Mouse (Mus musculus) intestine, embryonic 14.5 days (tissue): ENCODE data around the gene Abhd5. TPM values are rescaled to one million over a fixed set of nuclear protein-coding genes. Genes with fewer than 3 reads are reported as not detected.

Source experiments
- ATAC-seq: fragments of 200-750 bp; cut with Nextera tagmentation; replicated peaks from 2 replicates; pipeline ENCODE4 v1.8.0; 2017; ENCODE audit warnings: low read depth, moderate number of reproducible peaks, moderate TSS enrichment, moderate library complexity; ENCODE audit not compliant: low FRiP score, low TSS enrichment
- DNase-seq: peaks from one replicate; pipeline ENCODE4 v3.0.0-alpha.2; 2018; ENCODE audit warnings: low spot score
- H3K27ac ChIP-seq: fragments of 300-500 bp; sonication (generic); 2 replicates; pipeline ENCODE4 v1.5.1; 2014; ENCODE audit warnings: low read depth, mild to moderate bottlenecking, control low read depth
- H3K27me3 ChIP-seq: fragments of 300-500 bp; sonication (generic); replicated peaks from 2 replicates; pipeline ENCODE4 v1.6.1; 2014; ENCODE audit warnings: low read length, control low read depth; ENCODE audit not compliant: control insufficient read depth, insufficient read depth
- H3K36me3 ChIP-seq: fragments of 300-500 bp; sonication (generic); 2 replicates; pipeline ENCODE4 v1.6.1; 2014; ENCODE audit warnings: low read length, control low read depth; ENCODE audit not compliant: control insufficient read depth, insufficient read depth
- H3K4me1 ChIP-seq: fragments of 300-500 bp; sonication (generic); replicated peaks from 2 replicates; pipeline ENCODE4 v1.6.1; 2014; ENCODE audit warnings: low read length, control low read depth, mixed read lengths; ENCODE audit not compliant: control insufficient read depth, insufficient read depth
- H3K4me2 ChIP-seq: fragments of 300-500 bp; sonication (generic); 2 replicates; pipeline ENCODE4 v1.6.1; 2014; ENCODE audit warnings: low read length
- H3K4me3 ChIP-seq: fragments of 300-500 bp; sonication (generic); 2 replicates; pipeline ENCODE4 v1.5.1; 2014; ENCODE audit warnings: low read depth, low read length, control low read depth, mixed read lengths
- H3K9ac ChIP-seq: fragments of 300-500 bp; sonication (generic); 2 replicates; pipeline ENCODE4 v1.6.1; 2014; ENCODE audit warnings: mild to moderate bottlenecking, low read length
- H3K9me3 ChIP-seq: fragments of 300-500 bp; sonication (generic); 2 replicates; pipeline ENCODE4 v1.6.1; 2016; ENCODE audit warnings: low read length, control low read depth; ENCODE audit not compliant: control insufficient read depth
- WGBS: fragments of 180-500 bp; shearing (Covaris S2); extraction: QIAGEN DNeasy Blood & Tissue Kit; methylation state at CpG from one replicate; pipeline ENCODE4 v1.1.7; 2014; 5-methylcytosine and 5-hydroxymethylcytosine counted together
- polyA plus RNA-seq: library from polyadenylated mRNA; unstranded; fragments of >200 nt; fragmentation: Nextera tagmentation; extraction: Ambion mirVana; gene quantifications from 2 replicates; pipeline ENCODE4 v1.2.1, GENCODE M21; 2014

Gene Abhd5
- polyA plus RNA-seq, 1 experiment from 2014 or later: 20.7 TPM

- H3K9ac ChIP-seq: no peak overlapping the region
- no peaks in the 10 kb centered on the region for H3K27me3 ChIP-seq
- 90% methylated on average over 6 of the region's 6 CpGs for WGBS
- no peaks in the 10 kb centered on the region for H3K4me1 ChIP-seq
- H3K9me3 ChIP-seq: no peaks in the 10 kb centered on the region
- DNase-seq: no peak
- no peak for ATAC-seq
- H3K4me2 ChIP-seq: no peak overlapping the region
- H3K27ac ChIP-seq: no peak overlapping the region
- H3K4me3 ChIP-seq: no peak overlapping the region
- H3K36me3 ChIP-seq: peaks cover 14% of the 10 kb centered on the region; the same call in 1 of the 2 replicates
Observed at GRCm38 (mm10) chr9:122378986-122379385, 27.6 kb downstream of the Abhd5 start.

- Histone ChIP-seq H3K27me3 (no peaks in the 10 kb centered on the region), H3K36me3 (peaks cover 14% of the 10 kb centered on the region; the same call in 1 of the 2 replicates), H3K9me3 (no peaks in the 10 kb centered on the region), H3K4me1 (no peaks in the 10 kb centered on the region), H3K9ac (no peak overlapping the region), H3K4me2 (no peak overlapping the region), H3K27ac (no peak overlapping the region), H3K4me3 (no peak overlapping the region)
- peak; percentile 23 for DNase-seq
- no peak for ATAC-seq
- 88% methylated on average over 6 of the region's 6 CpGs for WGBS
Observed at GRCm38 (mm10) chr9:122380959-122381358, 29.6 kb downstream of the Abhd5 start.

GRCm38 (mm10) chr9:122382006-122382405 lies 30.6 kb downstream of the Abhd5 start:
- Histone ChIP-seq H3K9me3 (no peaks in the 10 kb centered on the region), H3K27ac (no peak overlapping the region), H3K27me3 (no peaks in the 10 kb centered on the region), H3K4me1 (no peaks in the 10 kb centered on the region), H3K9ac (no peak overlapping the region), H3K4me2 (no peak overlapping the region), H3K4me3 (no peak overlapping the region), H3K36me3 (peaks cover 14% of the 10 kb centered on the region; the same call in 1 of the 2 replicates)
- DNase-seq (peak; percentile 39), ATAC-seq (no peak)
- WGBS: 91% methylated on average over 6 of the region's 6 CpGs

- no peaks in the 10 kb centered on the region for H3K9me3 ChIP-seq
- H3K36me3 ChIP-seq: 0 out of 2 replicates have a peak, but pooled peaks cover 10% of the 10 kb centered on the region
- H3K4me1 ChIP-seq: no peaks in the 10 kb centered on the region
- H3K9ac ChIP-seq: no peak overlapping the region
- no peak overlapping the region for H3K27ac ChIP-seq
- no peaks in the 10 kb centered on the region for H3K27me3 ChIP-seq
- WGBS: 56% methylated on average over 3 of the region's 3 CpGs
- no peak for DNase-seq
- ATAC-seq: no peak
- H3K4me2 ChIP-seq: no peak overlapping the region
- H3K4me3 ChIP-seq: no peak overlapping the region
Observed at GRCm38 (mm10) chr9:122386015-122386414, 34.6 kb downstream of the Abhd5 start.

- no peak overlapping the region for H3K4me3 ChIP-seq
- no peak overlapping the region for H3K9ac ChIP-seq
- no peaks in the 10 kb centered on the region for H3K36me3 ChIP-seq
- no peaks in the 10 kb centered on the region for H3K27me3 ChIP-seq
- WGBS: 75% methylated on average over 5 of the region's 5 CpGs
- no peaks in the 10 kb centered on the region for H3K9me3 ChIP-seq
- DNase-seq (no peak), ATAC-seq (no peak)
- H3K4me1 ChIP-seq: no peaks in the 10 kb centered on the region
- no peak overlapping the region for H3K4me2 ChIP-seq
- no peak overlapping the region for H3K27ac ChIP-seq
Observed at GRCm38 (mm10) chr9:122389287-122389920, 38.0 kb downstream of the Abhd5 start.

- WGBS: 74% methylated on average over 5 of the region's 5 CpGs
- Histone ChIP-seq H3K4me3 (no peak overlapping the region), H3K4me1 (no peaks in the 10 kb centered on the region), H3K9me3 (no peaks in the 10 kb centered on the region), H3K9ac (no peak overlapping the region), H3K27ac (no peak overlapping the region), H3K27me3 (no peaks in the 10 kb centered on the region), H3K36me3 (no peaks in the 10 kb centered on the region), H3K4me2 (no peak overlapping the region)
- ATAC-seq: no peak
- DNase-seq: no peak
Observed at GRCm38 (mm10) chr9:122395816-122396215, 44.4 kb downstream of the Abhd5 start.

GRCm38 (mm10) chr9:122397156-122397555 lies 45.7 kb downstream of the Abhd5 start:
- WGBS: 88% methylated on average over 1 of the region's 1 CpGs
- no peaks in the 10 kb centered on the region for H3K27me3 ChIP-seq
- H3K27ac ChIP-seq: no peak overlapping the region
- DNase-seq (no peak), ATAC-seq (no peak)
- no peak overlapping the region for H3K4me3 ChIP-seq
- no peaks in the 10 kb centered on the region for H3K9me3 ChIP-seq
- H3K9ac ChIP-seq: no peak overlapping the region
- no peaks in the 10 kb centered on the region for H3K36me3 ChIP-seq
- no peak overlapping the region for H3K4me2 ChIP-seq
- no peaks in the 10 kb centered on the region for H3K4me1 ChIP-seq

GRCm38 (mm10) chr9:122398746-122399145 lies 47.3 kb downstream of the Abhd5 start:
- ATAC-seq: no peak
- no peak overlapping the region for H3K9ac ChIP-seq
- H3K4me1 ChIP-seq: no peaks in the 10 kb centered on the region
- 36% methylated on average over 7 of the region's 7 CpGs for WGBS
- no peak overlapping the region for H3K27ac ChIP-seq
- DNase-seq: no peak
- H3K9me3 ChIP-seq: no peaks in the 10 kb centered on the region
- no peaks in the 10 kb centered on the region for H3K36me3 ChIP-seq
- no peak overlapping the region for H3K4me2 ChIP-seq
- H3K27me3 ChIP-seq: no peaks in the 10 kb centered on the region
- H3K4me3 ChIP-seq: no peak overlapping the region

- no peak overlapping the region for H3K4me2 ChIP-seq
- H3K9me3 ChIP-seq: no peaks in the 10 kb centered on the region
- no peak overlapping the region for H3K4me3 ChIP-seq
- H3K4me1 ChIP-seq: no peaks in the 10 kb centered on the region
- no peaks in the 10 kb centered on the region for H3K36me3 ChIP-seq
- 83% methylated on average over 4 of the region's 4 CpGs for WGBS
- no peaks in the 10 kb centered on the region for H3K27me3 ChIP-seq
- no peak for DNase-seq
- ATAC-seq: no peak
- no peak overlapping the region for H3K27ac ChIP-seq
- H3K9ac ChIP-seq: no peak overlapping the region
Observed at GRCm38 (mm10) chr9:122401239-122401638, 49.8 kb downstream of the Abhd5 start.
